Mouse (Mus musculus) cerebellum, adult 18-20 months (tissue): ENCODE measurements around the gene Wdr78.

Experiments
- DNase-seq, 2 experiments: peaks; one replicate each; pipeline ENCODE4 v3.0.0; 2021

The Wdr78 gene

DNA sequence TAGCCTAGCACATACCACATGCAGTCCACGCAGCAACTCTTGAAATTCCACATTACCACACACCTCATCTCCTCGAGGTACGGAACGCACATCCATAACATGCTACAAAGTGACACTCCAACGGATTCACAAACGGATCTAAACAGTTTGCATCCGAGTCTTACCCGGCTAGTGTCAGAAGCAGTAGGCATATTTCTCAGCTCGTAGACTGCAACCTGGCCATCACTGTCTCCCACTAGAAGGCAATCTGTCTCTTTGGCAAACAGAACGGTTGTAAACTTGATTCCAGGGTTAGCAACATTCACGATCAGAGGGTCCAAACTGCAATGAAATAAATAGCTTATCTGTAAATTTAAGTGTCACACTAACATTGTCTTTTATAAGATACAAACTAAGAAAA, 66.3 kb downstream of the Wdr78 start:
- peak in 1 of 2 experiments; percentile 2 for DNase-seq

DNA sequence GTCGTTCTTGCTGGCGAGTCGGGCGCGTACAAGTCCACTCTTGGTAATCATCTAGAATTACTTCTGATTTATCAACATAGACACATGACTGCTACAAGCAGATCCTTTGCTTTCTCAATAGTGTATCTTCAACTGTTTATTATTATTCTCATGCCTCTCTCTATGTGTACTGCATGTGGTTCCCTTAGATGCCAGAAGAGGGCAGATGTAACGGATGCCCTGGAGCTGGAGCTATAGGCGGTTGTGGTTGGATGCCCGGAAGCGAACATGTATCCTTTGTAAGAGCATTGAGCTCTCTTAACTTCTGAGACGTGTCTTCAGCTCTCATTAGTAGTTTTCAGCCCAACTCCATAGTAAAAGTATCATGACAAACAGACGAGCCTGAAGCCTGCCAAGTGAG, 71.4 kb downstream of the Wdr78 start:
- no peak for DNase-seq

DNA sequence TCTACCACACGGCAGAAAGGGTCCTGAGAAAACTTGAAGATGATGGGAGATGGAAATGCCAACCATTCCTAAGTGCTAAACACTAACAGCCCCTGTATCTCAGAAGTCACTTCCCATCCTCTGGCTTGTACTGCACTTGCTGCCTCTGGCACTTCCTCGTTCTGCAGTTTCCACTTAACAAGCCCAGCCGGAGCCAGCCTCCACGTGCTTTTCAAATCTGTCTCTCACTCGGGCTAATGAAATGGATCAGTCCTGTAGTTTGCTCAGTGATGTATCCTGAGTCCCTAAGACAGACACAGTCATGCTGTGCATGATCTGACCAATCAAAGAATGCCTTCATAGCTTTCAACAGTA, 74.5 kb downstream of the Wdr78 start:
- no peak for DNase-seq

DNA sequence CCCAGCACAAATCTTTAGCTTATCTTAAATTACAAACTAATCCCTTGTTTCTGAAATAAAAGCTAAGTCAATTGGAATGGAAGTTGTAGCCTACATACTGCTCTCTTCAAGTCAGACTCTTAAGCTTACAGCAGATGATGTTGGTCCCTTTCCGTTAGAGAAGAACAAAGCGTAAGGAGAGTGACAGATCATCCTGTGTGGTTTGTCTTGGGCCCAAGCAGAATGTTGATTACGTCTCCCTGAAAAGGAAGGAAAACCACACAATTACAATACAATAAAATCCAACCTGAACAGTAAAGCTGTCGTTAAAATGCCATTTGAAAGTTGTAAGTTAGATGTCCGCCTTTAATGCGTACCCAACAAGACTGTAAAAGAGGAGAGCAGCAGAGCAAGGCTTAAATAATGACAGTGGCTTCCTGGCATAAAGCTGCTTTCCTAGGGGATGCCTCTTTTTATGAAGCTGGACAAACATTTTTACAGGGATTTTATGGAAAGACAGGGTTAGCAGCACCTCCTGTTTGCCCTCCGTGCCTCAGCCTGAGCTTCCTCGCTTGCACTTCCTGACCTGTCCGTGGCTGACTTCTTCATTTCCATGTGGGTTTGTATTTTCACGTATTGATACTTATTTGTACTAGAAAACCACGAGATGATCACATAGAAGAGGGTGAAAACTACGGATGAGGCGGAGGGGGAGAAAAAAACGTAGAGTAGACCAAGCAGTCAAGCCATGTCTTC, 75.1 kb downstream of the Wdr78 start:
- no peak for DNase-seq

DNA sequence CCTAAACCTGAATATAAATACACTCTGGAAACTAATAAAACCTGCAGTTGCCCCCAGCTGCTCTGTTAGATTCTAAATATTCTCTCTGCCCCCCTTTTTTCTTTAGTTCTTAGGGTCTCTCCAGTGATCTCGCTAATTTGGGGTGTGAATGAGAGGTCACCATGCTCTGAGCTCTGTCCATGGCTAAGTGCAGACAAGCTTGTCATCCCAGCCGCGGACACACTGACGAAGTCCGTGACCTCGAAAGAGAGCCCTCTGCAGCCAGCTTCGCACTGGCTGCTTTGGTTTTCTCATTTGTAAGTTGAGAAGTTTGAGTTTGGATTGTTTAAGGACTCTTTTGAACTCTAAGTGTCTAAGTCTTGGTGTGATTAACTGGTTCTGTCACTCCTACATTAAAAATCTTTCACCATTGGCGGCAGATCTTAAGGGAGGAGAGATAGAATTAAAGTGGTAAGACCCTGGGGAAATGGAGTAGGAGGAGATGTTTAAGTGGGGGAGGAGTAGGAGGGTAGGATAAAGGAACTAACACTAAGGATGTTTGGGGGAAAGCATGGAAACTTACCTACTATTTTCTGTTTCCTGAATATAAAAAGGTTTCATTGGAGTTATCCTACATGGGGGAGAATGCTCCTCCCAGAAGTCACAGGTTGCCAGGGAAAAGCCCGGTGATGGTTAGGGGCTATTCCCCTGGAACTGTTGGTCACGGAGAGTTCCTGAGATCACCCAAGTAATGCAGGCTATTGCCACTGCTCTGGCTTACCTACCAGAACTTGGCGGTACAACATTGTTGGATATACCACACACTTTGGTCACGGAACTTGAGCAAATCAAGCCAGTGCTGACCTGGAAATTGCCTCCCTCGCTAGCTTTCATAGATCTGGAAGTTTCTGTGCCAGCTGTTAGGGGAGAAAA, 85.9 kb downstream of the Wdr78 start:
- no peak for DNase-seq

DNA sequence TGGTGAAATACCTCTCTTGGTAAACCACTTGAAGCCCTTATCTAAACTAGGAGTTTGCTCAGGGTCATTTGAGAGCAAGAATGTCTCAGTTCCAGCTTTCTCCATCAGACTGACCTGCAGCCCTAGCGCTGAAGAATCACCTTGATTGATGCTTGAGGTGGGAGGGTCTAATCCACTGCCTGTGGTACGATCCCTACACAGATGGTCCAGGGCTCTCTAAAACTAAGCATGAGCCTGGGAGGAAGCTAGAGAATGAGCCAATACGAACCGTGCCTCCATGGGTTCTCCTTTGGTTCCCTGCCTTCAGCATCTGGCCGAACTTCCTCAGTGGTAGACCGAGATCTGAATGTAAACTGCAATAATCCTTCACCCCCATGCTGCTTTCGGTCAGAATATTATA, 86.6 kb downstream of the Wdr78 start:
- no peak for DNase-seq

DNA sequence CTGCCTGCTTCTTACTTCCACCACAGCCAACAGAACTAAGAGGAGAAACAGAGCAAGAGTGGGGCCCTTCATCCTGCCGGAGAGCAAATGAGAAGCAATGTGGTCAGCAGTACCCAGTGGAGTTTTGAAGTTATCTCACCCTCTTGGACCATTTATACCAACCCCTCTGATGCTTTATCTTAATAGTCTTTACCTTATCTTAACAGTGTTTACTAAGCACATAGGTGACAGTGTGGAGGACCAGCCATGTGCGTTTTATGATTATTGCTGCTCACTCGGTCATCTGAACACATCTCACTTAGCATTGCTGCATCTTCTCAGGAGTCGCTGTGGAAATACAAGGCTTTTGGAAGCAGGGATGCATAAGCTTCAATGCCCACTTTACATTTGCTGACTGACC, 87.7 kb downstream of the Wdr78 start, which contains the start of gene Insl5:
Gene Insl5 (minus strand): TSS at position 222 of the 400 bp plus-strand sequence.
- DNase-seq, result no peak

DNA sequence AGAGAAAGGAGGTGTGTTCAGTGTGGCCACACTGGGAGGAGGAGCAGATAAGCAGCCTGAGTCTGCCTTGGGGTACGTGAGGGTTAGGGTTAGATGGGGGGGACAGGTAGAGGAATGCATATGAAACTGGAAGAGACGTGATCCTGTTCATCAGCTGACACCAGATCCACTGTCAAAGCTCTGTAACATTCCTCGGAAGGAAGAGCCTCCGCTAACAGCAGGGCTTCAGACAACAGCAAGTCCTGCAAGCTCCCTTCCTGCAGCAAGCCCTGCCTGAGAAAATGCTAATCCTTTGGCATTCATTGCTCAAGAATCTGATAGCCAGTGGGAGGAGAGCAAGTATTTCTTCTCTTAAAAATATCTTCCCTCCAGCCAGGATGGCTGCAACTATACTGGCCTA, 100.9 kb downstream of the Wdr78 start:
- no peak for DNase-seq

DNA sequence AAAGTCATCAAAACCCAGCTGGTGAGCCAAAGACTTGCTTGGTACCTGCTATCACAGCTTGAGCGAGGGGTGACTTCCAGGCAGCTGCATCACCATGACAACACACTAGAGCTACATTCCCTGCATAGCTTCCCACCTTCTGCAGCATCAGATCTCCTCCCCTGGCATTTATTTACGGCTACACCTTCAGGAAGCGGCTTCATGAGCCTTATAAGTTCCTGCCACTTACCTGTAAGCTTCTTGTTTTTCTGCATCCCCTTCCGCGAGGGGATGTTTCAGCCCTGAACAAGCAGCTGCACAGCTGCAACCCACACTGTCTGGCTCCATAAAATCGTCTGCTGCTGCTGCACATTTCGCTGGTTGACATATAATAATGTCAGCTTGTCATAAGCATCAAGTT, 102.5 kb downstream of the Wdr78 start:
- no peak for DNase-seq

DNA sequence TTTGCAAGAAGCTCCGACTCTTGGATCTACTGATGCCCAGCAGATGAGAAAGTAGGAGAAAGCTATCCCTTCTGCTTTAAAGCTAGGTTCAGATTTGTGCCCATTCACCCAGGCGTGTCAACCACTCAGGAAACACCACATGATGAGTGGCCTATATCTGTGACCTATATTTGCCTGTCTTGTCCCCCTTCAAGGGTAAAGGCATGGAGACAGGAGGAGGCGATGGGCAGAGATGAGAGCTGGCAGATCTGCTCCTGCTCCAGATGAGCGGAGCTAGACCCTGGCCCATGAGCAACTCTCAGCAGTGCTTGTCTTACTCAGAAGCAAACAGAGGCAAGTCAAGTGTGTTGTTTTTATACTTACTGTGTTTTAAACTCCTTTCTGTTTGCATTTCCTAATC, 103.6 kb downstream of the Wdr78 start:
- DNase-seq, result no peak

DNA sequence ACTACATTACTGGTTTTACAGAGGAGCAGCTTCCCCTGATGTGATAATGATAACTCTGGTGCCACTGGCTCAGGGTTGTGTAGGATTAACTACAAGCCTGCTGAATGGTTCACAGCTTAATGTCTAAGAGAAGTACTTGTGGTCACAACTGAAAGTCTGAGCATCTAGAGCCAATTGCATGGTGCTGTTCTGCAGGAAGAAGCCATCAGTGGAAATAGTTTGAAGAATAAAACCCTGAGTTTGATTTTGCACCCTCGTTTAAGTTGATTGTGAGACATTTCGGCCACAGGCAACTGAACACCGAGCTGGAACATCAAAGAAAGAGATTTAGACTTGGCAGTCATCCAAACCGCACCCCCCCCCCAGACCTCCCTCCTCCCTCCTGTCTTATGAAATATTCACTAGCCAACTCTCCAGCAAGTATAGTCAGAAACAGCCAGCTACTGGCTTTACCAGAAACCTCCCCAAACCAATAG, 107.4 kb downstream of the Wdr78 start:
- no peak for DNase-seq

DNA sequence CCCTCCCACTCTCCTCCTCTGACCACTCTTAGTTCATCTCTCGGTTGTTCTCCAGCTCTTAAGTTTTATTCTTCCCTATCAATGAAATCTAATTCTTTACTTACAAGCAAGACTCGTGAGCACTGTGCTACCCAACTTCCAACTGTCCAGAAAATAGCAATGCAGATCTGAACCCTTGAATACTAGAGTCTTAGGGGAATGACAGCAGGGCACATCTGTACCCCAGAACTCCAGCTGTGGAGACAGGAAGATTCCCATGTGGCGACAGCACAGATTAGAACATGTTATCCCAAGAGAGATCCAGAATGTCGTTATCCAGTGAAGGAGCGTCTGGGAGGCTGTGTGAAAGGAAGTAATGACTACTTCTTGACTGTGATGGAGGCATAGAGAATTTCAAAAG, 108.1 kb downstream of the Wdr78 start:
- DNase-seq, result no peak

DNA sequence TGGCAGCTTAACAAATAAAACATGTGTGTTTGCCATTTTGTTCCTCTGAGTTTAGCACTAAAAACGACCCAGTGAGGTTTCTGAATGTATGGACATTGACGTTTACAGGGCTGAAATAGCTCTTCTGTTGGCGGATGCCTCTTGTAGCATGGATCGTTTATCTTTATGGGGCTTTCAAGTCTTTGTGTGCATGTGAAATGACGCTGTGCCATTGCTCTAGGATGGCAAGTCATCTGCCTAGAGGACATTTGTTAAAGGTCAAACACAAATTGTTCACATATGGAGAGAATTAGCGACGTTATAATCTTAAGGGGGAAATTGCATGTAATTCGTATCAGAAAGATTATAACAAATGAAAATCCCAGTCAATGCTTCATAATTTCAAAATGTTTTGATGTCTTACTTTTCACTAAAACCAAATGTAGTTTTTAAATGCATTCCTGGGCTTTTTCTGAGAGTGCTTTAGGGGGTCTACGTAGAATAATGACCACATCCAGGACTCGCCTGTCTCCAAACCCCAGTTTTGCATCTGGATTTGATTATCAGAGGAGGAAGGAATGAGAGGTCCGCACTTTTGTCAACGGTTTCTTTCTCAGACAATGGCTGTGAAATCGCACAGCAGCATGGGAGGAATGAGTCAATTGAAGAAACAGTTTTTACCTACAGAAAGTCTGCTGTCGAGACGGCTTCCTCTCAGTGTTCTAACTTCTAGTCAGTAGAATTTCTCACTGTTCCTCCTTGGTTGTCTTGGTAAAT, 109.0 kb downstream of the Wdr78 start:
- no peak for DNase-seq

DNA sequence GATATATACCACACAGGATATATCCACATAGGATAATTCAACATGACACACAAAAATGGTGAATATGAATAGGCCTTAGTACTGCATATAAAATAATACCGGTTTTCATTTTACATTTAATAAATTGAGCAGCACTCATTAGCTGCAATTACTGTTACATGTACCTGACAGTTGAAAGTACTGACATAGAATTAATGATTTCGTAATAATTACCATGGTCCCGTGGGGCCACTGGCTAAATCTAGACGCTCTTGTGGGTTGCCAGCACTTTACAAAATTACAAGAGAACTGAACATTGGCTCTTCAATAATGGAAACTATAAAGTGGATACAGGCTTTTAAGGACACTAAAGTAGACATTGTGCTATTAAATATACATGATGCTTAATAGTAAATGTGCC, 109.7 kb downstream of the Wdr78 start:
- no peak for DNase-seq

DNA sequence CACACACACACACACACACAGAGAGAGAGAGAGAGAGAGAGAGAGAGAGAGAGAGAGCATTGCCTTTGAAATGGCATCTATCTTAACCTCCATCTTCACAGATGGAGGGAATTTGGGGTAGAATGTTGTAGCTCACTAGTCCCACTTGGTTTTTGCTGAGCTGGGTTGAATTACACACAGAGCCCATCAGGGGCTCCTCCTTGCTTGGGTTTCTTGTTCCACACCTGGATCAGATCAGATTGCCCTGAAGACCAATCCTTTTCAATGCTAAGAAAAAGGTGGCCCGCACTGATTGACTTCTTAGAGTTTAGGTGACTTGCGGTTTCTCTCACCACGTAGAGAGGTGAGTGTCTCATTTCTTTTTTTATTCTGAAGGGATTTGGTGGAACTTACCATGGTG, 122.7 kb downstream of the Wdr78 start:
- DNase-seq, result no peak

DNA sequence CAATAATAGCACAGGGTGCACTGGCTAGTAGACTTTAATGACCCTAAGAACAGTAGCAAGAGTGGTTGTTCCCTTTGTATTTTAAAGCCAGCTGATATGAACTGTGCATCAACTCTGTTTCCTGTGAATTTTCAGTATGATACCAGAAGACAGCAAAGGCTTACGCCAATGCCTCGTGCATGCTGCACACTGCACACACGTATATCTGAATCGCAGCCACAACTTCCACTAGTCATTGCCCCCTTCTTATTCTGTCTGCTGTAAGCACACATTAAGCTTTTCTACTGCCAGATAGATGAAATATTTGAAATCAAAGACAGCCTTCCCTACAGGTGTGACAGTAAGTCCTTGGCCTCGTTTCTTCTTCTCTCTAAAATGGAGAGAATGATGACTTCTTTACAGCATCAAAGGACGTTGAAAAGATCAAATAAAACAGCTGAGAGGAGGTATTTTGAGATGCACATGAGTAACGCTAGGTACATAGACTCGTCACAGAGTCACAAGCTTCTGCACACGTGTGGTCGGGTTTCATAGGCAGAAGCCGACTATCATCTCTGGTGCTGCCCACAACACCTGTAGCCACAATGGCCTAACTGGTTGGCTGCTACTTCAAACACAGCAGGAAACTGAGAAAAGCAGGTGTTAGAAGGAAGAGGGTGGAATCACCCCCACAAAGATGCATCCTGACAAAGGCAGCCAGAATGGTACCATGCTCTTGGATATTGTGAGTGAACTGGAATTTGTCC, 123.6 kb downstream of the Wdr78 start:
- DNase-seq, result no peak

DNA sequence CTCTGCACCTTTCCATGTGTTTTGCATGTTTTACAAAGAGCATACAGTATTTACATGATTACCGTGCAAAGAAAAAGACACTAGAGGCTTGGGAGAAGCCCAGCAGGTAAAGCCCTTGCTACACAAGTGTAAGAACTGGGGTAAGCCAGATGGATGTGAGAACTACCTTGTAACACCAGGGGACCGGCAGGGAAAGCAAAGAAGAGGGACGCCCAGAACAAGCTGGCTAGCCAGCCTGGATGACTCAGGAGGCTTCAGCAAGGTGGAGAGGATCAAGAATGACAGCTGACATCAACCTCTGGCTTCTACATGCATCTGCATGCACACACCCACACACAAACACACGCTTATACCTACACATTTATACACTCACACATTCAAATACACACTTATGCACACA, 124.3 kb downstream of the Wdr78 start:
- DNase-seq, result no peak

DNA sequence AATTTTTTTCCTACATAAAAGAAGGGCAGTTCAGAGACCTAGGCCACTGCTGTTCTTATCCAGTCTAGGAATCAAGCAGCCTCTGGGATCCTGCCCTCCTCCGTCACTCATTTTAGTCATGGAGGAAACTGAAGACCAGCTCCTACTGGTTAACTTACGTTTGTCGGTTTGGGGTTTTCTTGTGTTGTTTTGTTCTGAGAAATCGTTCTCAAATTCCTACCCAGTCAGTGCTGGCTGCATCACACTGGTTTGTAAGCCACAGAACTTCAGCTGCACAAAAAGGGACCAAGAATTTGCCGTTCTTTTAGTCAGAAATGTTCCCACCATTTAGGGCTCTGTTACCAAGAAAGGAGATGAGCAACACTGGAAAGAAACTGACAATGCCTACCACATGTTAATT, 125.0 kb downstream of the Wdr78 start:
- no peak for DNase-seq

DNA sequence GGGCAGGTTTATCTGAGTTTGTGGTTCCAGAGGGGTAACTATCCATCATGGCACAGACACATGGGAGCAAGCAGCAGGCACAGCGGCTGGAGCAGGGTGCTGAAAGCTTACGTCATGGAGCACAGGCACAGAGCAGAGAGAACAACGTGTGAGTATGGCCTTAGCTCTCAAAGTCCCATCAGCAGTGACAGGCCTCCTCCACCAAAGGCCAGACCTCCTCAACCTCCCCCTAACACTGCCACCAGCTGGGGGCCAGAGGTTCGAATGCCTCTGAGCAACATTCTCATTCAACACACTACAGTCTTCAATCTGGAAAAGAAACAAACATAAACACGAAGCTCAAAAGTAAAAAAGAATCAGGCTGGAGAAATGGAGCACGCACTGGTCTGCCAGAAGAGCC, 125.8 kb downstream of the Wdr78 start:
- DNase-seq, result no peak
